ENCODE assay signal across 10 mouse cellular contexts in genomic region chr9:15507431-15507875, GRCm38 (mm10). TPM values are rescaled to one million over a fixed set of nuclear protein-coding genes. Genes with fewer than 3 reads are reported as not detected.
DNase-seq lines count a peak whose midpoint lies in the region; ATAC-seq and TF ChIP-seq lines count a peak whose summit lies in the region.
"Had no signal": no experiment of that assay in that cellular context is flagged by ENCODE, and none has a peak within 500 bp of the region (broad histone marks: within the 10 kb centered on the region; RNA-seq: fewer than 3 reads in every experiment).

No protein-coding gene starts in this region.

- no peaks in the 10 kb centered on the region for H3K36me3 ChIP-seq in lung, embryonic 15.5 days
- H3K36me3 ChIP-seq in neural tube, embryonic 15.5 days: no peaks in the 10 kb centered on the region
- H3K36me3 ChIP-seq: midbrain, embryonic 12.5 days had no signal

- TF ChIP-seq POLR2A in lung, adult 2 months (IDR thresholded peaks at IDR 0.05; ENCODE audit: borderline replicate concordance, extremely low read depth, low read depth, low read length): no peak

- DNase-seq in adrenal gland, adult 2 months: peak; percentile 51
- no peak for DNase-seq in adrenal gland, postnatal 25 days
- no peak for DNase-seq in lung, adult 2 months
- peak; percentile 59 for DNase-seq in kidney, adult 9 months
- no peak for DNase-seq in cerebellum, adult 9-10 months
- DNase-seq in layer of hippocampus, postnatal 36 days: no peak
- DNase-seq: embryo, embryonic 11 days had no signal

- H3K9me3 ChIP-seq in lung, embryonic 15.5 days: no peaks in the 10 kb centered on the region
- H3K9me3 ChIP-seq in neural tube, embryonic 15.5 days (replicated peaks): no peaks in the 10 kb centered on the region
- H3K9me3 ChIP-seq: midbrain, embryonic 12.5 days had no signal

- H3K9ac ChIP-seq in lung, embryonic 15.5 days: no peak overlapping the region
- H3K9ac ChIP-seq in neural tube, embryonic 15.5 days (replicated peaks): no peak overlapping the region
- H3K9ac ChIP-seq: midbrain, embryonic 12.5 days had no signal

- TF ChIP-seq CTCF in lung, adult 2 months (IDR thresholded peaks at IDR 0.05; ENCODE audit: insufficient read depth, low read length): no peak

- ATAC-seq in lung, embryonic 15.5 days (ENCODE audit: borderline replicate concordance, extremely low read depth, low FRiP score, low TSS enrichment): peak; percentile 21
- no peak for ATAC-seq in neural tube, embryonic 15.5 days (ENCODE audit: low FRiP score)

- H3K4me3 ChIP-seq in lung, embryonic 15.5 days: no peak overlapping the region
- H3K4me3 ChIP-seq in lung, adult 2 months (replicated peaks; ENCODE audit: extremely low read depth, low read depth, low read length): no peak overlapping the region
- H3K4me3 ChIP-seq in neural tube, embryonic 15.5 days (replicated peaks): no peak overlapping the region
- H3K4me3 ChIP-seq: midbrain, embryonic 12.5 days had no signal

- H3K4me1 ChIP-seq in lung, embryonic 15.5 days: peaks cover 40% of the 10 kb centered on the region
- peaks cover 31% of the 10 kb centered on the region for H3K4me1 ChIP-seq in lung, adult 2 months (ENCODE audit: control insufficient read depth, insufficient read depth, low read length)
- H3K4me1 ChIP-seq in neural tube, embryonic 15.5 days: peaks cover 21% of the 10 kb centered on the region

- no peak overlapping the region for H3K4me2 ChIP-seq in lung, embryonic 15.5 days
- H3K4me2 ChIP-seq in neural tube, embryonic 15.5 days: no peak overlapping the region
- H3K4me2 ChIP-seq: midbrain, embryonic 12.5 days had no signal

- 37% methylated on average over 4 of the region's 4 CpGs for WGBS in lung, embryonic 15.5 days
- WGBS in lung, adult 2 months: 31% methylated on average over 4 of the region's 4 CpGs
- WGBS in neural tube, embryonic 15.5 days: 85% methylated on average over 4 of the region's 4 CpGs

- H3K27me3 ChIP-seq in lung, embryonic 15.5 days: no peaks in the 10 kb centered on the region
- no peaks in the 10 kb centered on the region for H3K27me3 ChIP-seq in neural tube, embryonic 15.5 days (replicated peaks)
- H3K27me3 ChIP-seq: midbrain, embryonic 12.5 days had no signal

- peak overlapping the region; percentile 39 for H3K27ac ChIP-seq in lung, embryonic 15.5 days
- H3K27ac ChIP-seq in neural tube, embryonic 15.5 days (replicated peaks): 0 out of 2 replicates have a peak overlapping the region, but pooled peaks have one; percentile 15
- H3K27ac ChIP-seq: midbrain, embryonic 12.5 days had no signal

RNA-seq across cellular contexts. Expression of gene Smco4, which starts 14.2 kb away (rescaled TPM):
- 10 to 100 TPM; 19.5 to 36.4 TPM for total RNA-seq in adrenal gland, adult 2 months (2021)
- polyA plus RNA-seq in adrenal gland, adult 2 months (2012; rRNA removed): 6.8 and 8.8 TPM in 2 replicates
- 26.6 and 32.0 TPM in 2 replicates for total RNA-seq in adrenal gland, postnatal 25 days (2021)
- polyA plus RNA-seq in lung, embryonic 15.5 days (2015; fragmentation: Nextera tagmentation; extraction: Ambion mirVana): 2.7 and 3.9 TPM in 2 replicates
- 22.0 and 27.1 TPM in 2 replicates for polyA plus RNA-seq in lung, adult 2 months (2012; rRNA removed)
- 0.72 and 1.3 TPM in 2 replicates for polyA plus RNA-seq in neural tube, embryonic 15.5 days (2015; fragmentation: Nextera tagmentation; extraction: Ambion mirVana)
- 1 to 10 TPM; 5.7 to 8.0 TPM for total RNA-seq in layer of hippocampus, postnatal 36 days (2021)

Comparison
In these comparisons a context has a peak if more than half of its experiments do, and no peak if none do; other contexts are left out.
1. DNase-seq: peak in adrenal gland, adult 2 months (single experiment) and kidney, adult 9 months (single experiment); none in adrenal gland, postnatal 25 days (single experiment), lung, adult 2 months (single experiment), cerebellum, adult 9-10 months (single experiment) and layer of hippocampus, postnatal 36 days (0 of 2).